Mouse (Mus musculus) kidney, embryonic 16.5 days (tissue): ENCODE measurements at regions not wholly inside any gene's neighbourhood (a gene's known extent, or its start where the extent isn't known, plus 50 kb on each side); places are given as distances from the start of the nearest gene placed in this dataset.
A peak's percentile ranks its signal among the peaks of the same experiment; 100 is the strongest.
"Not testable (repeated sequence)": the region's sequence is repeated elsewhere in the genome, so short reads cannot be mapped to it uniquely, and the experiment has no call there.

Experiments used
- ATAC-seq: fragments of 200-750 bp; cut with Nextera tagmentation; 2 replicates; pipeline ENCODE4 v1.8.0; 2017; ENCODE audit warnings: moderate TSS enrichment; ENCODE audit not compliant: low FRiP score, low TSS enrichment
- H3K27ac ChIP-seq: fragments of 300-500 bp; sonication (generic); 2 replicates; pipeline ENCODE4 v1.5.1; 2014; ENCODE audit warnings: low read length
- H3K27me3 ChIP-seq: fragments of 300-500 bp; sonication (generic); 2 replicates; pipeline ENCODE4 v1.6.1; 2014; ENCODE audit warnings: low read length, control low read depth, mixed read lengths; ENCODE audit not compliant: insufficient read depth
- H3K36me3 ChIP-seq: fragments of 300-500 bp; sonication (generic); 2 replicates; pipeline ENCODE4 v1.6.1; 2014; ENCODE audit warnings: low read length, control low read depth, mixed read lengths; ENCODE audit not compliant: insufficient read depth
- H3K4me1 ChIP-seq: fragments of 300-500 bp; sonication (generic); 2 replicates; pipeline ENCODE4 v1.6.1; 2014; ENCODE audit warnings: low read length, control low read depth, mixed read lengths; ENCODE audit not compliant: insufficient read depth
- H3K4me2 ChIP-seq: fragments of 300-500 bp; sonication (generic); replicated peaks from 2 replicates; pipeline ENCODE4 v1.6.1; 2014; ENCODE audit warnings: low read depth, low read length
- H3K4me3 ChIP-seq: fragments of 300-500 bp; sonication (generic); 2 replicates; pipeline ENCODE4 v1.5.1; 2014; ENCODE audit warnings: mild to moderate bottlenecking, low read length
- H3K9ac ChIP-seq: fragments of 300-500 bp; sonication (generic); replicated peaks from 2 replicates; pipeline ENCODE4 v1.6.1; 2014; ENCODE audit warnings: low read length
- H3K9me3 ChIP-seq: fragments of 300-500 bp; sonication (generic); 2 replicates; pipeline ENCODE4 v1.6.1; 2016; ENCODE audit warnings: low read length, control low read depth
- WGBS: fragments of 180-500 bp; shearing (Covaris S2); extraction: QIAGEN DNeasy Blood & Tissue Kit; methylation state at CpG from one replicate; pipeline ENCODE4 v1.1.7; 2014; 5-methylcytosine and 5-hydroxymethylcytosine counted together

- Histone ChIP-seq H3K9me3 (no peaks in the 10 kb centered on the region), H3K36me3 (no peaks in the 10 kb centered on the region), H3K27me3 (no peaks in the 10 kb centered on the region), H3K4me2 (no peak overlapping the region), H3K4me3 (no peak overlapping the region), H3K27ac (no peak overlapping the region), H3K9ac (no peak overlapping the region), H3K4me1 (peaks cover 4% of the 10 kb centered on the region; the same call in 1 of the 2 replicates)
- WGBS = 85% methylated on average over 5 of the region's 5 CpGs
- ATAC-seq = no peak
Observed at GRCm38 (mm10) chr19:29869526-29869925, 55.4 kb upstream of the Il33 start.

GRCm38 (mm10) chr19:29868681-29869080, 55.9 kb upstream of the Ranbp6 start:
- not testable (repeated sequence) for H3K4me1 ChIP-seq, H3K4me3 ChIP-seq, H3K36me3 ChIP-seq, ATAC-seq, H3K4me2 ChIP-seq, H3K27me3 ChIP-seq, H3K9ac ChIP-seq, H3K9me3 ChIP-seq, H3K27ac ChIP-seq
- 100% methylated on average over 1 of the region's 1 CpGs for WGBS

- Histone ChIP-seq H3K27me3 (no peaks in the 10 kb centered on the region), H3K9ac (no peak overlapping the region), H3K4me2 (no peak overlapping the region), H3K9me3 (no peaks in the 10 kb centered on the region), H3K4me3 (no peak overlapping the region), H3K4me1 (peaks cover 4% of the 10 kb centered on the region; the same call in 1 of the 2 replicates), H3K36me3 (no peaks in the 10 kb centered on the region), H3K27ac (no peak overlapping the region)
- WGBS = 25% methylated on average over 3 of the region's 3 CpGs
- peak; percentile 67 for ATAC-seq
Observed at GRCm38 (mm10) chr19:29866822-29867221, 54.0 kb upstream of the Ranbp6 start.

- H3K9me3 ChIP-seq = no peaks in the 10 kb centered on the region
- no peak overlapping the region for H3K27ac ChIP-seq
- no peak overlapping the region for H3K4me2 ChIP-seq
- no peak overlapping the region for H3K4me3 ChIP-seq
- no peaks in the 10 kb centered on the region for H3K27me3 ChIP-seq
- ATAC-seq = no peak
- WGBS = 73% methylated on average over 1 of the region's 1 CpGs
- no peak overlapping the region for H3K9ac ChIP-seq
- H3K36me3 ChIP-seq = no peaks in the 10 kb centered on the region
- H3K4me1 ChIP-seq = peaks cover 4% of the 10 kb centered on the region; the same call in 1 of the 2 replicates
Observed at GRCm38 (mm10) chr19:29865142-29865541, 52.4 kb upstream of the Ranbp6 start.

GRCm38 (mm10) chr19:29862808-29863207, 50.0 kb upstream of the Ranbp6 start:
- no peak overlapping the region for H3K9ac ChIP-seq
- H3K4me3 ChIP-seq = no peak overlapping the region
- H3K27me3 ChIP-seq = no peaks in the 10 kb centered on the region
- no peak overlapping the region for H3K27ac ChIP-seq
- H3K4me2 ChIP-seq = no peak overlapping the region
- H3K9me3 ChIP-seq = no peaks in the 10 kb centered on the region
- peaks cover 4% of the 10 kb centered on the region; the same call in 1 of the 2 replicates for H3K4me1 ChIP-seq
- H3K36me3 ChIP-seq = no peaks in the 10 kb centered on the region
- ATAC-seq = 0 out of 2 replicates have a peak, but pooled peaks have one; percentile 36
